Mouse (Mus musculus) adrenal gland, postnatal 4 days (tissue): ENCODE data around the gene Nat8f2. TPM values are rescaled to one million over a fixed set of nuclear protein-coding genes. Genes with fewer than 3 reads are reported as not detected.
"Not testable (repeated sequence)": the region's sequence is repeated elsewhere in the genome, so short reads cannot be mapped to it uniquely, and the experiment has no call there.

Experiments used
- DNase-seq, 2 experiments: peaks; one replicate each; pipeline ENCODE4 v3.0.0; 2021 to 2022; ENCODE audit warnings: low spot score in 2 of 2, mixed read lengths in 2 of 2
- long read RNA-seq, 2 experiments: library from polyadenylated mRNA; stranded (forward); transcript quantifications; one replicate each; pipeline ENCODE4 v2.0.0; 2021
- total RNA-seq, 2 experiments: library from RNA; stranded (reverse); gene quantifications; 2 replicates each; pipeline ENCODE4 v1.2.3; 2021

Nat8f2 gene
- 1 to 10 TPM; 1.1 to 1.2 TPM for total RNA-seq
- long read RNA-seq, experiment 1, result 0 reads
- long read RNA-seq, experiment 2, result 0 reads

DNA sequence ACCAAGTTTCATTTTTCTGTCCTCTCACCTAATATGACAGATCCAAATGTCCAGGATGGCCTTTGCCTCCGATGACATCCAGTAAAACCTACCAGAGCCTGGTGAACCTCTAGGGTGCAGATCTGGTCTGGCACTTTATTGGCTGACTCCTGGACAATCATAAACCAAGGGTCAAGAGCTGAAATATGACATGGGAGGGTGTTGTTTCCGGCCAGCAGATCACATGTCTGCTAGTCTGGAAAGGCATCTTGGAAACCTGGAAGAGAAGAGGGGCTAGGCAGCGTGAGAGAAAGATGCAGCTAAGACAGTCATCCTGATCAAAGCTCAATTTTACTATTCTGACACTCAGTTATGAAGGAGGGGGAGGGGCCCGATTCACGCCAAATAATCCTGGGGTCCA lies at the start of gene Nat8f2:
Gene Nat8f2 (minus strand): TSS at position 153 of the 400 bp plus-strand sequence.
- DNase-seq, result not testable (repeated sequence)

DNA sequence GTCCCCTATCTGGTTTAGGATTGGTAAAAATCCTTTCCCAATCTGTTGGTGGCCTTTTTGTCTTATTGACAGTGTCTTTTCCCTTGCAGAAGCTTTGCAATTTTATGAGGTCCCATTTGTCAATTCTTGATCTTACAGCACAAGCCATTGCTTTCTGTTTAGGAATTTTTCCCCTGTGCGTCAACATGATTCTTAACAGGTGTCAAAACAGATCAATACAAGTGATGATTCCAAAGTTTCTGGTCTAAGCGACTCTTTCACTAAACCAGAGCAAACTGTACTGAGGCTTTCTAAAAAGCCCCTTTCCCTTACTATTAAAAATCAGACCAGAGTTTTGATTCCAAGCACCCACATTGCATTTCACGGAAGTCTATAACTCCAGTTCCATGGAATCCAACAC lies 49.4 kb upstream of the Nat8f2 start:
- not testable (repeated sequence) for DNase-seq

DNA sequence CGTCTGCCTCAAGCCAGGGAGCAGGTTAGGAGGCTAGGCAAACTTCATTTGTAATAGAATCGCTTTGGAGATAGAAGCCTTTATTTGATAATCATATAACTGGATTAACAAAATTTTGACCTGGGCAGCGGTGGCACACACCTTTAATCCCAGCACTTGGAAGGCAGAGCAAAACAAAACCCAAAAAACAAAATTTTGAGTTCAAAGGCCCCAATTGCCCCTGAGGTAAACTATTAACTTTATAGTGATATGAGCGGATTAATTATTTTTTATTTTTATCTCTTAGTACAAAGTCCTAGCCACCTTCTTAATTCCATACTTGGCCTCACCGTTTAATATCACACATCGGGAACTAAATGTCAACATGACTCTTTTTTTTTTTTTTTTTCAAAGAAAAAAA lies 47.6 kb upstream of the Nat8f2 start:
- DNase-seq, result no peak

DNA sequence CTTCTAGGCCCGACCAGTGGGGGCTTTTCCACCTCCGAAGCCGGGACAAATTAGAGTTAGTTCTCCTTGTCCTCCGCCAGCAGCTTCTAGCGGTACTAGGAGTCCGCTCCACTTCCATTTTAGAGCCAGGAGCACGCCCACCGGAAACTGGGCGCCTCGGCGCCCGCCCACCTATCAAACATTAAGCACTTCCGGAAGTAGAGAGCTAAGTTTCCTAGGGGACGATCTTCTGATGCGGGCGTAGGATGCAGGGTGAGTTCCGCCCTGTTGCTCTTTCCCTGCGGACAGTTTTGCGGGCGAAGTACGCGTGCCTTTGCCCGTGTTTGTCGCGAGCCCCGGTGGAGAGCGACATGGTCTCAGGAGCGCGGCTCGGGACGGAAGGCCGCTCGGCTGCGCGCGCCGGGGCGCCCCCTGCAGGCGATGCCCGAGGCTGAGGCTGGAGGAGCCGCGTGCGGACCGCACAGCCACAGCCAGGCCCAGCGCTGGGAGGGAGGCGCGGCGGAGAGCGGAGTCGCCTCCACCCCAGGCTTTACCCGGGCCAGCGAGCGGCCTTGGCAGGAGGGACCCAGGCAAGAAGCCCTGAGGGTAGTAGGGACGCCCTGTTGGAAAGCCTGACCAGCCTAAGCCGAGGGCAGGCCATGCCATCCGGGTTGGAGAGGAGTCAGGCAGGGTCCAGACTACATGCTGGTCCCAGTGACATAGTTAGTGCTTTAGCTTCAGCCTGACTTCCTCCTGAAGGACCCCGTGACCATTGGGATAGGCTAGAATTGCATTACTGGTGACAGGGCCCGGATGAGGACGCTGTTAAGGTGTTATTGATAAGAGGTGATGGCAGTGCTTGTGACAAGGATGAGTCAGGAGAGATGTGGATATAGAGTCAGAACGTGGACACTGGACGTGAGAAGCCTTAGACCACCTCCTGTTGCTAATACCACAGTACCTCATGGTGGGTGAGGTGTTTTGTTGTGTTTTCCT lies 46.9 kb upstream of the Nat8f2 start, which contains the start of gene Nat8f1:
Gene Nat8f1 (minus strand): TSS at position 149 of the 975 bp plus-strand sequence.
- DNase-seq, result peak; percentile 58 to 80

DNA sequence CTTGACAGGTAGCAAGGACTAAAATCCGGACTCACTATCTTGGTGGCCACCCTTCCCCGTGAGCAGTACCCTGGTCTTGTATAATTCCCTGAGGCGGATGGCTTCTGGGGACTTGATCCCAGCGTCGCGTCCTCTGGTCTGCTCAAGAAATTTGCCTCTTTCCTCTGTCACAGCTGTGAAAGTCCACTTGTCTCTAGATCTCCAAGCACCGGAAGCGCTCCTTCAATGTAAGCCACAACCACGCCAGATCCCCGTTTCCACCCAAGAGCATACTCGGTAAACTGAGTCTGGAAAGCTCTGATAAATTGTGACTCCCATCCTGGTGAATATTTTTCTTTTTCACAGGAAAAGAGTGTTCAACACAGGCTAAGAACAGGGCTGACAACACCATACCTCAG lies 46.2 kb upstream of the Nat8f2 start:
- no peak for DNase-seq

DNA sequence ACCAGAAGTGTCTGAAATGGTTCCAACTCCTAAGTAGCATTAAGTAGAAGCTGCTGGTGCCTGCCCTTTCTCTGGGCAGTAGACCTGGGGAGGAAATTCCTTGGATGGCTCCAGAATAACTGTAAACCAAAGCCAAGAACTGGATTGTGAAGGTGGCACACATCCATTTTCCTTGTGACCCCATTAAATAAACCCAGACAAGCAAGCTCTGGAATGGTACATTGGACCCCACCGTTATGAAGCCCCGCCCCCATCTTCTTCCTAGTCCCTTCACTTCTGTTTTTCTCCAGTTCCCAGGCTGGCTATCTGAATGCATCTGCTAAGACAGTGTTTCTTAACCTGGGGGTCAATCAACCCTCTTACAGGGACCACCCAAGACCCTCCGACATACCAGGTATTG lies 42.6 kb upstream of the Nat8f2 start, which contains the start of gene Tprkb:
Gene Tprkb (plus strand): TSS at position 279 of the 400 bp plus-strand sequence.
- DNase-seq, result no peak

DNA sequence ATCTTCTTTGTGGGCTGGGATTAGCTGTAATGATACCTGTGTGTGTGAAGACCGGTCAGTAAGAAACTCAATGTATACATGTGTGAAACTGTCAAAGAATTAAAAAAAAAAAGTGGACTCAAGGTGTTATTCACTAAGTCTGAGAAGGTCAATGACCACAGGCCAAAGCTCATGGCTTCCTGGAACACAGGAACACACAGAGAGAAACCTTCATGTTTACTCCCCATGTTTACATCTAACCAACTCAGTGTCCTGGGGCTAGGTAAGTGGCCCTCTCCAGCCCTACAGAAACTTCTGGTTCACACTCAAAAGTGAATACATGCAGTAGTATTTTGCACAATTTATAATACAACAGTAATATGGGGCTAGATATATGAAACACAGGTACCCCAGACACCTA lies 40.7 kb upstream of the Nat8f2 start:
- no peak for DNase-seq

DNA sequence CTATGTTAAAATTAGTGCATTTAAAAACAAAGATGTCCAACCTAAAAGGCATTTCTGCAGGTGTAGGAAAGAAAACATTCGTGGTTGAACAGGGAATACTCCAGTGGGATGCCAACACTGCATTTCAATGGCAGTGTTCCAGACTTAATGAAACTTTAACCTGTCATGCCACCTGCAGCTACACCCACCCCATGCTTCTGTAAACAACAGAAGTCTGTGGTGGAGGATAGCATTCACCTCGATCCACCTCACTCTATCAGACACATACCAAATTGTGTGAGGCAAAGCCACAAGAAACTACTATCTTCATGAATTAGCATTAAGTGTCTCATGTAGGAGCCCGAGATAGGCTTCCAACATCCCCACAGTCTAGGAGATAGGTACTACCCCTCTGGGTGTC lies 39.4 kb upstream of the Nat8f2 start:
- DNase-seq, result no peak

DNA sequence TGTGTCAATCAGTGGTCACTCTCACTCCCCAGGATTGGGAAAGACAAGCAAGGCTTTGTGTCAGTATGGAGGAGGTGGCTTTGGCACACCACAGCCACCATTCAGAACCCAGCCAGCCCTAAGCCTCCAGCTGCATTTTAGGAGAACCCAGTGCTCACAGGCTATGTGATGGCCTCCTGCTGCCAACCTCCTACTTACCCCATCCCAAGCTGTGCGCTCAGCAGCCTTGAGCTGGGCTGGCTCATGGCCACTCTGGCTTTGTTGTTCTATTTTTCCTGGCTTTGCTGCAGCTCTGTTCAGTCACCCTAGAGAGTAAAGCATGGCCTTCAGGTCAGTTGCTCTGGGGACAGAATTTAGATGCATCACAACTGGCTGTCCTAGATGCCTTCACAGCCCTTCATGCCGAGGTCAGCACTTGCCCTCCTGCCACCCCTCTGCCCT lies 38.0 kb upstream of the Nat8f2 start:
- DNase-seq, result peak in 1 of 2 experiments; percentile 27

DNA sequence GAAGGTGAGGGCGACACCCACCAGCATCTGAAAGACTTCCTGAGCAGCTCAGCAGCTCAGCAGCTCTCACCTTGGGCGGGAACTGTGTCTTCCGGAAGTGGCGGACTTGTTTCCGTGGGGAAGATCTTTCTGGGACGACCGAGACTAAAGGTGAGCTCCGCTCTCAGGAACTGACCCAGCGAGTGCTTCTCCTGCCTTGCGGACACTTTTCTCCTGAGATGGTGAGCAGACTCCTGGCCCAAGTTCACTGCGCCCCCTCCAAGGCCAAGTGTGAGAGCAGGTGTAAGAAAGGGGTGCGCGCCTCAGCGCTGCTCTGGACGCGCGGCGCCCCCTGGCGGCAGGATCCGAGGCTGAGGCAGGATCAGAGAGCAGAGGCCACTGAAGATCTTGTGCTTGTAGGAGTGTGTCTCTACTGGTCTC lies 35.7 kb upstream of the Nat8f2 start, which contains the start of gene Nat8f4:
Gene Nat8f4 (minus strand): TSS at position 243 of the 420 bp plus-strand sequence.
- peak; percentile 58 to 63 for DNase-seq

DNA sequence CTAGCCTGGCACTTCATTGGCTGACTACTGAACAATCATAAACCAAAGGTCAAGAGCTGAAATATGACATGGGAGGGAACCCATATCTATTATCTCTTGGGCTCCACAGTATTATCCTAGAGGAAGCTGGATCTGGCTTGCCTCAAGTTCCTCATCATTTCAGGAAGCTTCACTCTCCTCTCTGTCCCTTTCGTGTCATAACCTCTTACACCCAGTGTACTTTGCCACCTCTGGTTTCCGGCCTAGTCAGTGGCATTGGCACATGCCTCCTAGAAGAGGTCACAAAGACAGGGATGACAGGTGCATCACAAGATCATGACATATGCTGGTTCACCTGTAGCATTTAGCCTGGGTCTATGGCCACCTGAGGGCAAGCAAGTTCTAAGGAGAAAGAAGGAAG lies 33.3 kb upstream of the Nat8f2 start:
- no peak for DNase-seq

DNA sequence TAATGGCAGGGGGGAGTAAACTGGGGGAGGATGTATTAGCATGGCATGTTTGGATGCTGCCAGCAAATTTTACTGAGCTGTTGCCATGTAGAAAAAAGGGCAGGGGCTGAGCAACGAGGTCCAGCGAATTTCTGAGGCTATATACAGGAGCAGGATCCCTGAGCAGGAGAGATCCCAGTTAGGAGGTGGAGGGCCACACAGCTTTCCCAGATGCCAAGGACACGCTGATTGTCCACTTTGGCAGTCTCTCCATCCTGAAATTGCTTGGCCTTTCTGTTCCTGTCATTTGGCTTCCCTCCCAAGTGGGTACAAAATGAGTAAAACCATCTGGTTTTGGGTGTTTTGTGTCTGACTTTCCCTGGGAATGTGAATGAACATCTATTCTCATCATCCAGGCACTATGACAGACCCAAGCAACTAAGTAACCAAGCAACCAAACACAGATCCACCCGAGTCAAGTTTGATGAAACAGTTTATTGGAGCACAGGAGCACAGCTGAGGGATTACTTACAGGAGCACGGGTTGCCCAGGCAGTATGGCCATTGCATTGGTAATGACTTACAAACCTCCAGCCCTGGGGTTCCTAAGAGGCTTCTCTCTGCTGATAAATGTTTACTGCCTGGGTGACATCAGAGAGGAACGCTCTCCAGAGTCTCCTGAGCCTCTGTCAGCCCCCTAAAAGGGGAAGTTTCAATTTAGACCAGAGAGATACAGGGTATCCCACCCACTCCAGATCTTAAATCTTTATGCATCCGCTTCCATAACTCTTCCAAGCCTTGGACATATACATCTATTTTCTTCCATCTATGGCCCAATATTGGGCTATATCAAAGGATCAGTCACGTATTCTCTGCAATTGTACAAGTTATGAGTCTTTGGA lies 29.9 kb upstream of the Nat8f2 start:
- not testable (repeated sequence) for DNase-seq

DNA sequence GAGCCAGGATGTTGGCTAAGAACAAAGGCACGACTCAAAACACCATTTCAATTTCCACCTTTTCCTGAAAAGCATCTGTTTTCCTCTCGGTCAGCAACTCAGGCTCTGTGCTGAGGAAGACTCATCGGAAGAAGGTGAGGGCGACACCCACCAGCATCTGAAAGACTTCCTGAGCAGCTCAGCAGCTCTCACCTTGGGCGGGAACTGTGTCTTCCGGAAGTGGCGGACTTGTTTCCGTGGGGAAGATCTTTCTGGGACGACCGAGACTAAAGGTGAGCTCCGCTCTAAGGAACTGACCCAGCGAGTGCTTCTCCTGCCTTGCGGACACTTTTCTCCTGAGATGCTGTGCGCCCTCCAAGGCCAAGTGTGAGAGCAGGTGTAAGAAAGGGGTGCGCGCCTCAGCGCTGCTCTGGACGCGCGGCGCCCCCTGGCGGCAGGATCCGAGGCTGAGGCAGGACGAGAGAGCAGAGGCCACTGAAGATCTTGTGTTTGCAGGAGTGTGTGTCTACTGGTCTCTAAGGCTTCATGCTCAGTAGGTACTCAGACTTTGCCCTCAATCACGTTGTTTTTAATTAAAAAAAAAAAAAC lies 26.2 kb upstream of the Nat8f2 start:
- not testable (repeated sequence) for DNase-seq

DNA sequence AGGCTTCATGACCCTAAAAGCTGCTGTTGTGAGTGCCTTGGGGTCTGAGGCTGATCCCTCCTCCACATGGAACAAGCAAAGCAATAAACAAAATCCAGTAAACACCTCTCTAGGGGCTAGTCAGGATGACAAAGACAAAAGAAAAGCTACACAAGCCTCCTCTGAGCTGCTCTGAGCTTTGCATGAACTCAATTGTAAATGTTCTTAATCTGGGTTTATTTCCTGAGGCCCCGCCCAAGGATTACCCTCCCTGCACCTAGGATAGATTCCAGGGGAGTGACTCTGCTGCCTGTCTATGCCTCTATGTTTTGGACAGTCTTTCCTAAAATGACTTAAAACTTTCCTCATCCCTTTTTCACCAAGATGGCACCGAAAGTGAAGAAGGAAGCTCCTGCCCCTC lies 20.0 kb upstream of the Nat8f2 start:
- peak in 1 of 2 experiments; percentile 1 for DNase-seq

DNA sequence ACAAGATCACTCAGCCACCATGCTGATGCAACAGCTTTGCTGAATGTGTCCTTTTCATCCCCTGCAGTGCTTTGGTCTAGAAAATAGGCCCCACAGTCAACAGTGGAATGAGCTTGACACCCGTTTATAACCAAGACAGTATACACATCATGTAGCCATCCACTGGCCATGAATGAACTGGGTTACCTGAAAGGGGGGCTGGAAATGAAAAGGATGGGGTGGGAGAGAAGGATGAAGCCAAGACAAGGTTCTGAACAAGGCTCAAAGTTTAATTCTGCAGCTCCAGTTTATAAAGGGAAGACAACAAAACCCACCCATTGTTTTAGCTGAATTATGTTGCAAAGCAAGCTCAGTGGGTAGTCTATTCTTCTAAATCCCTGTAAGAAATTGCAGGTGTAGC lies 15.4 kb upstream of the Nat8f2 start:
- no peak for DNase-seq

DNA sequence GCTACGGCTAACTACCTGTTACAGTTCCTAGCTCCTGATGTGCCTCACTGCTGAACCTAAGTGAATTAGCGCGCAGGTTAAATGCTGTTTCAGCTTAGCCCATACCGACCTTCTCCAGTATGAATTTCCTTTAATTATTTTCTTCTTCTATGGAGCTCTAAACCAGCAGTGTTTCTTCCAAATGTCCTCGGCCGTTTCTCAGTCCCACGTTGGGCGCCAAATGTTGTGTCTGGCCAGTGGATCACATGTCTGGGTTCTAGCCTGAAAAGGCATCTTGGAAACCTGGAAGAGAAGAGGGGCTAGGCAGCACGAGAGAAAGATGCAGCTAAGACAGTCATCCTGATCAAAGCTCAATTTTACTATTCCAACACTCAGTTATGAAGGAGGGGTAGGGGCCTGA lies 14.3 kb upstream of the Nat8f2 start:
- peak in 1 of 2 experiments; percentile 2 for DNase-seq

DNA sequence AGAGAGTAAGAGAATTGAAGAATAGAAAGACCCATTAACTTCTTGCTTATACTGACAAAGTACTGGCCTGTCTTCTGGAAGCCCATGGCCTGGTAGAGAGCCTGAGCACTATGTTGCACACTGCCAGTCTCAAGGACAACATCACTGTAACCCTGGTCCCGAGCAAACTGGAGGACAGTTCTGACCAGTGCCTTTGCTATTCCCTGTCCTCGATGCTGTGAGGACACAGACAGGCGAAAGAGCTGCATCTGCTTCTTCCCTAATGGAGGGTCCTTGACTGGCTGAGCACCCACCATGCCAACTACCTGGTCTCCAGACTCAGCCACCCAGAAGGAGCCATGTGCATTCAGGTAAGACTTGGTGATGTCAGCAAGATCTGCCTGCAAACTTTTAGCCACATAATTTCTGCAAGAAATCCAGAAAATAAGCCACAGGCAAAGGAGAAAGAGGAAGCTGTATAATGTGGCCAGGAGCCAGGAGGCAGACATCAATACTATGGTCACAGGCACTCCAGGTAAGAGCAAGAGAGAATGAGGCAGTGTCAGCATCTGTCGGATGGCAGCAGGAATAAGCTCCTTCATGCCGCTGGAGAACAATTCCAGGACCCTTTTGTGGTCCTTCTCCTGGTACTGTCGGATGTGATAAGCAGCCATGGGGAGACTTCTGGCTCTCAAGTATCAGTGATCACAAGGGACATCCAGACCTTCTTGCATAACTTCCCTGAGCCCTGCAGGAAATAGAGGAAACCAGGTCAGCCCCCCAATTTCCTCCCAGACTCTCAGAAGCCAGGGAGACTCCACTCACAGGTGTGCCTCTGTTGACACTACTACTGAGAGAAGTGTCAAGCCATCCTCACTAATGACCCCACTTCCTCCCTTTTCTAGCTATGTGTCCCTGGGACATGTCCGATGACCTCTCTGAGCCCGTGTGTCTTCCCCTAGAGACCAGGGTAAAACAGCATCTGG lies 950 bp downstream of the Nat8f2 start:
- DNase-seq, result no peak

DNA sequence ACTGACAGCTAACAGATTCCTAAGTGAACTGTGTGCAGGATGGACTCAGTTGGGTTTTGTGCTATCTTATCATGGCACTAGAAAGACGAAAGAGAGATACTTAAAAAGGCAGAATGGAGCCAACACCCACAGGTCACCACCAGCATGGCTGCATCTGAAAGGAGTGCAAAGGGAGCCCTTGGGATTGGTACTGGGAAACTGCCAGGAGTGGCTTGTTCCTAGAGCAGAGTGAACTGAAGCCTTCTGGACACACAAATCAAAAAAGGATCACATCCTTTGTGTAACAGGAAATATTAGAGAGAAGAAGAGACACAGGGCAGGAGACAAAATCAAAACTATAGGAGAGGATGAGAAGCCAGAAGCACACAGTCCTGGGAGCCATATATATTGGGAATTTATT lies 2.0 kb downstream of the Nat8f2 start:
- not testable (repeated sequence) for DNase-seq

DNA sequence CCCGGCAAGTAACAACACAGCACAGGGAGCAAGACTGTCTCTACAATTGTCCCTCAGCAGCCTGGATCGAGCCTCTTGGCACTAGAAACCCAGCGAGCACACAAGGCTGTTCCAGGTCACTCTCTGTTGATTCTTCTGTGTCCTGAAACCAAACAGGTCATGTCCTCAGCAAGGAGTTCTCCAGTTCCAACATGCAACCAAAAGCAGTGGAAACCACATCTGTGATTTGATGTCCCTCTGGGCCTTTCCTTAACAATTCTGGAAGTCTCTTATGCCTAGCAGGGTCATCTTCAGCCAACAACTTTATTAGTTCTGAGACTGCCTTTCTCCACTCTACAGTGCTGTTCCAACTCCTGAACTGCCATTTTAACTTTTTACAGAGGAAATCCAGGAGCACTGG lies 2.8 kb downstream of the Nat8f2 start:
- not testable (repeated sequence) for DNase-seq
